Mouse (Mus musculus) intestine, embryonic 16.5 days (tissue): ENCODE data around the gene Trir. TPM values are rescaled to one million over a fixed set of nuclear protein-coding genes. Genes with fewer than 3 reads are reported as not detected.

ENCODE experiments used
- ATAC-seq: fragments of 200-750 bp; cut with Nextera tagmentation; 2 replicates; pipeline ENCODE4 v1.8.0; 2017; ENCODE audit warnings: moderate TSS enrichment, moderate library complexity
- H3K27ac ChIP-seq: fragments of 300-500 bp; sonication (generic); 2 replicates; pipeline ENCODE4 v1.5.1; 2014; ENCODE audit warnings: mild to moderate bottlenecking, low read length
- H3K27me3 ChIP-seq: fragments of 300-500 bp; sonication (generic); replicated peaks from 2 replicates; pipeline ENCODE4 v1.6.1; 2014; ENCODE audit warnings: low read length, control low read depth, mixed read lengths; ENCODE audit not compliant: control insufficient read depth, insufficient read depth
- H3K36me3 ChIP-seq: fragments of 300-500 bp; sonication (generic); 2 replicates; pipeline ENCODE4 v1.6.1; 2014; ENCODE audit warnings: low read length, control low read depth; ENCODE audit not compliant: control insufficient read depth, insufficient read depth
- H3K4me1 ChIP-seq: fragments of 300-500 bp; sonication (generic); 2 replicates; pipeline ENCODE4 v1.6.1; 2014; ENCODE audit warnings: low read length, control low read depth, mixed read lengths; ENCODE audit not compliant: control insufficient read depth, insufficient read depth
- H3K4me2 ChIP-seq: fragments of 300-500 bp; sonication (generic); 2 replicates; pipeline ENCODE4 v1.6.1; 2014; ENCODE audit warnings: low read depth, low read length, control low read depth
- H3K4me3 ChIP-seq: fragments of 300-500 bp; sonication (generic); 2 replicates; pipeline ENCODE4 v1.5.1; 2014; ENCODE audit warnings: mild to moderate bottlenecking, low read length
- H3K9ac ChIP-seq: fragments of 300-500 bp; sonication (generic); 2 replicates; pipeline ENCODE4 v1.6.1; 2014; ENCODE audit warnings: low read depth, low read length
- H3K9me3 ChIP-seq: fragments of 300-500 bp; sonication (generic); 2 replicates; pipeline ENCODE4 v1.6.1; 2016; ENCODE audit warnings: low read length, control low read depth; ENCODE audit not compliant: control insufficient read depth
- WGBS: fragments of 180-500 bp; shearing (Covaris S2); extraction: QIAGEN DNeasy Blood & Tissue Kit; methylation state at CpG from one replicate; pipeline ENCODE4 v1.1.7; 2014; 5-methylcytosine and 5-hydroxymethylcytosine counted together
- polyA plus RNA-seq: library from polyadenylated mRNA; unstranded; fragments of >200 nt; fragmentation: Nextera tagmentation; extraction: Ambion mirVana; gene quantifications from 2 replicates; pipeline ENCODE4 v1.2.1, GENCODE M21; 2015

Trir gene
- polyA plus RNA-seq, 1 experiment from 2014 or later, result 79.0 TPM

DNA sequence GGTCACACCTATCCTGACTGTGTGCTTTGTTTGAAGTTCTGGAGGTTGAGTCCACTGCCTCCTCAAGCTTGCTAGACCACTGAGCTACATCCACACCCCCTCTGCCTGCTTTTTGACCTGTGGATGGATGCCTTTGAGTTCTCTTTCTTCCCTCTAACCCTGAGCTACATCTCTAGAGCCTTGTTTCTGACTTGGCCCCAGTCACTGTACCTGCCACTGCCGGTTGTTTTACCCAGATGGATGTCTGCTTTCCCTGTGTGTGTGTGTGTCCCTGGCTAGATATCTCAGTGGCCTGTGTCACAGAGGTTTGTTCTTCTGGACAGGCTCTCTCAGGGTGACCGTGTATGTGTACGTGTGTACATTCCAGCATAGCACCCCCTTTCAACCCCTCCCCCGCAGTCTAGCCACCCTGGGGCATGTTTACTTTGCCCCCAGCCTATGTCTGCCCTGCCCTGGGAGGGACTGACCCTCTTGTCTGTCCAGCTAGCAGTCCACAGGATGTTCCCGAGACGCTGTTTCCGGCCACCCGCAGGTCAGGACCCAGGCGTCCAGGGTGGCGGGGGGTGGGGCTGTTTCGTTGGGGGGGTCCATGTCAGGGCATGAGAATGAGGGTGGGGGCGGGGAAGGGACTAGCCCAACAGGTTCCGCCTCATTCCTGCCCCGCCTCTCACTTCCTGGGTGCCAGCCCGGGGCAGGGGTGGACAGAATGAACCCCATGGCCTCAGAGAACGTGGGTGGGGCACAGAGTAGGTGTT is 42.2 kb upstream of the Trir start:
- H3K27ac ChIP-seq, result peak overlapping the region; percentile 95
- peak overlapping the region; percentile 56 for H3K4me3 ChIP-seq
- no peaks in the 10 kb centered on the region for H3K9me3 ChIP-seq
- 8% methylated on average over 16 of the region's 16 CpGs for WGBS
- peak overlapping the region; percentile 99 for H3K4me2 ChIP-seq
- 0 out of 2 replicates have a peak, but pooled peaks cover 2% of the 10 kb centered on the region for H3K27me3 ChIP-seq
- peaks cover 62% of the 10 kb centered on the region for H3K4me1 ChIP-seq
- peak; percentile 4; the same call in 1 of the 2 replicates for ATAC-seq
- H3K36me3 ChIP-seq, result no peaks in the 10 kb centered on the region
- H3K9ac ChIP-seq, result peak overlapping the region; percentile 76

DNA sequence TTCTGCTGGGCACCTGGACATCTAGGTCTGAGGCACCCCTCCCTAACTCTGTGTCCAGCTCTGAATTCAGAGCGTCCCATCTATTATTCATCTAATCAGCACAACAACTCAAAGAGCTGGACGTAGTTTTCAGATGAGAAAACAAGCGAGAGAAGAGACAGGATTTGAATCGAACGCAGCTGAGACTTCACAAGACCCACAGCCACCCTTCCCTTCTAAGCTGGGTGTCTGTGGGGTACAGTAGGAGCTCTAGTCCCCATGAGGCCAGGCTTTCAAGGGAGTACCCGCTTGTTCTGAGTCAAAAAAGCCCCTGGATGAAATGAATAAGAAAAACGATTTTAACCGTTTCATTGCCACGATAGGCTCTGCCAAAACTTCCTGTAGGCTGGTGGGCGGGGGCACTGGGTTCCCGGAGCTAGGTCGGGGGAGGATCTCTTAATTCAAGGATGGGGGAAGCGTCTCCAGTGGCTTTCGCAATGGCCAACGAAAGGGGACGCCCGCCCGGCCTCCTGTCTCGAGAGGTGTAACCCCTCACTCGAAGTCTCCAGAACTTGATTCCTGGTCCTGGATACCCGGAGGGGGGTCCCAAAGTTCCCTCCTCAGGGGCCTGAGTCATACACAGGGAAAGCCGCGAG is 41.5 kb upstream of the Trir start:
- no peaks in the 10 kb centered on the region for H3K36me3 ChIP-seq
- H3K4me3 ChIP-seq, result peak overlapping the region; percentile 56
- no peaks in the 10 kb centered on the region for H3K9me3 ChIP-seq
- H3K27me3 ChIP-seq, result 0 out of 2 replicates have a peak, but pooled peaks cover 2% of the 10 kb centered on the region
- no peak; the same call in 1 of the 2 replicates for ATAC-seq
- peak overlapping the region; percentile 76 for H3K9ac ChIP-seq
- H3K27ac ChIP-seq, result peak overlapping the region; percentile 95
- peak overlapping the region; percentile 99 for H3K4me2 ChIP-seq
- under 1% methylated on average over 23 of the region's 23 CpGs for WGBS
- peaks cover 57% of the 10 kb centered on the region for H3K4me1 ChIP-seq

GRCm38 (mm10) chr8:84985684-84986378 is 40.8 kb upstream of the Trir start:
- under 1% methylated on average over 53 of the region's 53 CpGs for WGBS

DNA sequence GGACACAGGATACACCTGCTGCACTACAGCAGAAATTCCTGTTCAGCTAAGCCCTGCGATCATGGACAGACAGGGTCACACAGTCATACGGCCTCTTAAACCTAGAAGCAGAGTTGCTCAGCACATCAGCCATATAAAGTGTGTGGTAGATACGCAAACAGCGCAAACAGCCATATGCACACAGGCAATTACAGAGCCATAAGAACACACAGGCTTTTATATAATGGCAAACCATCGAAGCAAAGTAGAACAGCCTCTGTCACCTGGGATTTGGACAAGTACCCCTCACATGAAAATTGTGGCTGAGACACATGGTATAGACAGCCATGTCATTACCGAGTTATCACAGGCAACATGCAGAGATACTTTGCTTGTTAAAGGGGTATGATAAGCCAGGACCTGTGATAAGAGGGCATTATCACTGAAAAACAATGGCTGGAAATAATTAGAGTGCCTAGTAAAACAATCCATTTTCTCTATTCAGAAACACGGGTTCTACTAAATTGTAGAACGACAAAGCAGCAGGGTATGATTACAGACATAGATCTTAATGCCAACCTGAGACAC is 40.2 kb upstream of the Trir start:
- WGBS, result 28% methylated on average over 8 of the region's 8 CpGs
- Histone ChIP-seq H3K36me3 (no peaks in the 10 kb centered on the region), H3K4me1 (peaks cover 52% of the 10 kb centered on the region), H3K9ac (peak overlapping the region; percentile 76), H3K4me2 (peak overlapping the region; percentile 99), H3K27me3 (0 out of 2 replicates have a peak, but pooled peaks cover 2% of the 10 kb centered on the region), H3K27ac (peak overlapping the region; percentile 95), H3K4me3 (peak overlapping the region; percentile 56), H3K9me3 (no peaks in the 10 kb centered on the region)
- ATAC-seq, result no peak

More at GRCm38 (mm10) chr8:84985684-84986378, 40.8 kb upstream of the Trir start:
- H3K9ac ChIP-seq, result peak overlapping the region; percentile 76
- H3K27ac ChIP-seq, result peak overlapping the region; percentile 95
- H3K4me3 ChIP-seq, result peak overlapping the region; percentile 56
- ATAC-seq, result peak; percentile 45
- H3K36me3 ChIP-seq, result no peaks in the 10 kb centered on the region
- peak overlapping the region; percentile 99 for H3K4me2 ChIP-seq
- H3K4me1 ChIP-seq, result peaks cover 52% of the 10 kb centered on the region
- H3K9me3 ChIP-seq, result no peaks in the 10 kb centered on the region
- H3K27me3 ChIP-seq, result 0 out of 2 replicates have a peak, but pooled peaks cover 2% of the 10 kb centered on the region

GRCm38 (mm10) chr8:84987388-84987787 is 39.2 kb upstream of the Trir start:
- H3K4me1 ChIP-seq, result peaks cover 44% of the 10 kb centered on the region
- no peaks in the 10 kb centered on the region for H3K36me3 ChIP-seq
- H3K4me2 ChIP-seq, result no peak overlapping the region
- H3K27me3 ChIP-seq, result 0 out of 2 replicates have a peak, but pooled peaks cover 2% of the 10 kb centered on the region
- H3K9ac ChIP-seq, result 0 out of 2 replicates have a peak overlapping the region, but pooled peaks have one; percentile 2
- H3K27ac ChIP-seq, result peak overlapping the region; percentile 95; the same call in 1 of the 2 replicates
- no peaks in the 10 kb centered on the region for H3K9me3 ChIP-seq
- no peak for ATAC-seq
- WGBS, result 81% methylated on average over 5 of the region's 5 CpGs
- no peak overlapping the region for H3K4me3 ChIP-seq

DNA sequence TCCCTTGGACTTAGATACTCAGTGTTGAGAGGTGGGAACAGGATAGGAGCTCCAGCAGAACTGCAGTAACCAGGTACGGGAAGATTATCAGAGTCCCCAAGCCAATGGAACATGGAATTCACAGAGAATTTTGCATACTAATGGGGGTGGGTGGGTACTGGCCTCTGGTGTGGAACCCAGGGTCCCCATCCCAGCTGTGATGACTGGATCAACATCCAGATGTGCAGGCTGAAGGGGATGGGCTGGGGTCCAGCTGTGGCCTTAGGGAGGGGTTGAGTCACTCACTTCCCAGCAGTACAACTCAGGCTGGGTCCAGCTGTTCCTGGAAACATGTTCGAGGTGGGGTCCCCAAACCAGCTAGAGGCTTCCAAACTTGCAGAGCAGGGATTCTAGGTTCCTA is 38.7 kb upstream of the Trir start:
- no peaks in the 10 kb centered on the region for H3K36me3 ChIP-seq
- peaks cover 42% of the 10 kb centered on the region for H3K4me1 ChIP-seq
- no peak overlapping the region for H3K4me3 ChIP-seq
- H3K9ac ChIP-seq, result 0 out of 2 replicates have a peak overlapping the region, but pooled peaks have one; percentile 2
- H3K27ac ChIP-seq, result no peak overlapping the region
- 71% methylated on average over 2 of the region's 2 CpGs for WGBS
- no peak for ATAC-seq
- H3K9me3 ChIP-seq, result no peaks in the 10 kb centered on the region
- H3K4me2 ChIP-seq, result no peak overlapping the region
- H3K27me3 ChIP-seq, result 0 out of 2 replicates have a peak, but pooled peaks cover 2% of the 10 kb centered on the region

GRCm38 (mm10) chr8:84989311-84989731 is 37.3 kb upstream of the Trir start:
- WGBS, result 5% methylated on average over 15 of the region's 15 CpGs
- Histone ChIP-seq H3K4me2 (peak overlapping the region; percentile 73), H3K27me3 (0 out of 2 replicates have a peak, but pooled peaks cover 2% of the 10 kb centered on the region), H3K9me3 (no peaks in the 10 kb centered on the region), H3K27ac (peak overlapping the region; percentile 53), H3K4me3 (peak overlapping the region; percentile 65), H3K36me3 (no peaks in the 10 kb centered on the region), H3K4me1 (peaks cover 34% of the 10 kb centered on the region), H3K9ac (peak overlapping the region; percentile 52; the same call in 1 of the 2 replicates)
- 0 out of 2 replicates have a peak, but pooled peaks have one; percentile 5 for ATAC-seq

GRCm38 (mm10) chr8:84989810-84990209 is 36.8 kb upstream of the Trir start:
- Histone ChIP-seq H3K27me3 (0 out of 2 replicates have a peak, but pooled peaks cover 2% of the 10 kb centered on the region), H3K9ac (peak overlapping the region; percentile 76), H3K9me3 (no peaks in the 10 kb centered on the region), H3K27ac (peak overlapping the region; percentile 96), H3K4me3 (peak overlapping the region; percentile 65), H3K36me3 (no peaks in the 10 kb centered on the region), H3K4me1 (peaks cover 30% of the 10 kb centered on the region), H3K4me2 (peak overlapping the region; percentile 73)
- WGBS, result under 1% methylated on average over 15 of the region's 15 CpGs
- ATAC-seq, result peak; percentile 54
